Mouse (Mus musculus) spleen, adult 18-20 months (tissue): Measurements from ENCODE around the gene Bmp2.

Experiments used
- DNase-seq, 2 experiments: peaks; one replicate each; pipeline ENCODE4 v3.0.0; 2022; ENCODE audit warnings: mixed read lengths in 2 of 2

Gene Bmp2

DNA sequence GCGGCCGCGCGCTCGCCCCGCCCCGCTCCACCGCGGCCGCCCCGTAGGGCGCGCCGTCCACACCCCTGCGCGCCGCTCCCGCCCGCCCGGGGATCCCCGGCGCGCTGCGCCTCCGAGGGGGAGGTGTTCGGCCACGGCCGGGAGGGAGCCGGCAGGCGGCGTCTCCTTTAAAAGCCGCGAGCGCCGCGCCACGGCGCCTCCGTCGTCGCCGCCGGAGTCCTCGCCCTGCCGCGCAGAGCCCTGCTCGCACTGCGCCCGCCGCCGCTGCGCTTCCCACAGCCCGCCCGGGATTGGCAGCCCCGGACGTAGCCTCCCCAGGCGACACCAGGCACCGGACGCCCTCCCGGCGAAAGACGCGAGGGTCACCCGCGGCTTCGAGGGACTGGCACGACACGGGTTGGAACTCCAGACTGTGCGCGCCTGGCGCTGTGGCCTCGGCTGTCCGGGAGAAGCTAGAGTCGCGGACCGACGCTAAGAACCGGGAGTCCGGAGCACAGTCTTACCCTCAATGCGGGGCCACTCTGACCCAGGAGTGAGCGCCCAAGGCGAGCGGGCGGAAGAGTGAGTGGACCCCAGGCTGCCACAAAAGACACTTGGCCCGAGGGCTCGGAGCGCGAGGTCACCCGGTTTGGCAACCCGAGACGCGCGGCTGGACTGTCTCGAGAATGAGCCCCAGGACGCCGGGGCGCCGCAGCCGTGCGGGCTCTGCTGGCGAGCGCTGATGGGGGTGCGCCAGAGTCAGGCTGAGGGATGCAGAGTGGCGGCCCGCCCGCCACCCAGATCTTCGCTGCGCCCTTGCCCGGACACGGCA is at the start of gene Bmp2:
Bmp2 (plus strand) TSS at position 129 of the 811 bp plus-strand sequence.
- peak; percentile 9 to 13 for DNase-seq

DNA sequence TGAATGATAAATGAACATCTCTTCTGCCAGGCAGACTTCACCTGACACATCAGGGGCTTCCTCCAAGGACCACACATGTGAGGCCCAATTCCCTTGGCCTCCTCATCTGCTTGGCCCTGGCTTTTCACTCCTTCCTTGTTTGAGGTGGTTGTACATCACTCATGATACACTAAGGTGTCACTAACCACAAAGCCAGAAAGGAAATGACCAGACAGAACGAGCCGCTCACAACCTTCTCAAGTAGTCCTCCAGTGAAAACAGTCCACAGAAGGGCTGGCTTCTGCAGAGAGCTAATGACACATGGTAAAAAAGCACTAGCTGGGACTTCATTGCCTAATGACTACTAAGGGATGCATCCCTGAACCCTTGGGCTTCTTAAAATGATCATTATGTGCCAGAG is 46.3 kb upstream of the Bmp2 start:
- DNase-seq: no peak

DNA sequence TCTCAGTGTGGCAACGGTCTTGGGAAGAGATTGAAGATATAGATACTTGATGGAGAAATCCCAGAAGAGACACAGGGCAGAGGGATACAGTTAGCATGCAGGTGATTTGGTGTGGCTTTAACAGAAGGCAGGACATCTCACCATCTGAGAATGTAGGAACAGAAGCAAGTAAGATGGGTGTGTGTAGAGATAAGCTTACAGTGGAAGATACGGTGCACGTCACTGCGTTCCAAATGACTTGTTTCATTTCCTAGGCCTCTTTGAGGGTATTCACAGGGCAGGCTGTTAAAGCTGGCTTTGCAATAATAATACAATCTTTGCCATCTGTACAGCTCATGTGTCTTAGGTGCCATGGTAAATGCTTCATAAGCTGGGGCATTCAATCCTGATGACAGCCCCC is 44.9 kb upstream of the Bmp2 start:
- DNase-seq: no peak

DNA sequence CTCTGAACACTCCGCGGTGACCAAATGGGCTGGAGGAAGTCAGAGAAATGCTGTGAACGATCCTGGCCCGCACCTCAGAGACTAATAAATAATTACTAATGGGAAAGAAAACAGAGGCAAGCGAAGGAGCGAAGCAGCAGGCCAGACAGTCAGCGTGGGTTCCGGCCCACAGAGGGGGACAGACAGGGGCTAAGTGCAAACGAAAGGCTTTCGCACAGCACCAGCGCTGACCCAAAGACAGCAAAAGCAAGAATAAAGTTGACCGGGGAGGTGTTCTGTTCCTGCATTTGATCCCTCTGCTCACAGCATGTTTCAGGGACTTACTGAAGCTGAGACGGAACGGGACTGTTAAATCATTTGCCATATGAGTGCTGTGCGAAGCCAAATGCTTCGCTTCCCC is 42.8 kb upstream of the Bmp2 start:
- DNase-seq: no peak

- DNase-seq: no peak
Measured at GRCm38 (mm10) chr2:133511011-133511779, 40.8 kb upstream of the Bmp2 start.

- DNase-seq: no peak
Measured at GRCm38 (mm10) chr2:133516331-133517046, 35.5 kb upstream of the Bmp2 start.

GRCm38 (mm10) chr2:133517867-133518266 is 34.1 kb upstream of the Bmp2 start:
- no peak for DNase-seq

- no peak for DNase-seq
Measured at GRCm38 (mm10) chr2:133521193-133521592, 30.8 kb upstream of the Bmp2 start.

GRCm38 (mm10) chr2:133522121-133522520 is 29.8 kb upstream of the Bmp2 start:
- no peak for DNase-seq

- DNase-seq: no peak
Measured at GRCm38 (mm10) chr2:133525621-133526181, 26.3 kb upstream of the Bmp2 start.

DNA sequence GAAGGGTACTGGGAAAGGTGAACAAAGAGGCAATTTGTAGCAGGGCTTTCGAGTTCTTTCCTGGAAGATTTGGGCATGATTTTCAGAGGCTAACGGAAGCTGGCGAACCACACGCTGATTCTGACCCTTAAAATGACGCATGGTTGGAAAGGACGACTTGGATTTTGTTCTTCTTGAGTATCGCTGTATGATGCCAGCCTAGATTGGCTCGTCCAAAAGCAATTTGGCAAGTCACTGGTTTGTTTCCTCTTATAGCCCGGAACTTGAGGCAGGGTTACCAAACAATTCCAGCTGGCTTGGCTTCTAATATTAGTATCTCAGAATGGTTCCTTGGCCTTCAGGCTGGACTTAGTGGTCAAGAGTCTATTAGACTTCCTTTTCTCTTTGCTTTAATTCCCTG is 22.6 kb upstream of the Bmp2 start:
- DNase-seq: no peak

GRCm38 (mm10) chr2:133533073-133533472 is 18.9 kb upstream of the Bmp2 start:
- no peak for DNase-seq

DNA sequence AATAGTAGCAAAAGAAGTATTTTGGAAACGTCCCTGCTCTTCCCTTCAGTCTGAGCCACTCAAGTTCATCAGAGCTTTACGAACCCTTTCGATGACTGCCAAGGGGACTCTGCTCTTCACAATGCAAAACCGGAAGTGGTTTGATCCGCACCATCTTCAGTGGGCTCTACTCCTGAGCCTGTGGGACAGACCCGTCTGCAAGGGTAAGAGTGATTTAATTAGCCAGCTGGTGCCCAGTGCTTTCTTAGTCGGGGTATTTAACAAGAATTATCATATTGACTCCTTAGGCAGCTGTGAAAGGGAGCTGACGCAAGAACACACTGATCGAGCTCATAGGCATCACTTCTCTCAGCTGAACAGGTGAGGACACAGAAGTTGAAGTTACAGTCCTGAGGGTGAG is 16.5 kb upstream of the Bmp2 start:
- no peak for DNase-seq

- DNase-seq: no peak
Measured at GRCm38 (mm10) chr2:133536812-133537211, 15.1 kb upstream of the Bmp2 start.

DNA sequence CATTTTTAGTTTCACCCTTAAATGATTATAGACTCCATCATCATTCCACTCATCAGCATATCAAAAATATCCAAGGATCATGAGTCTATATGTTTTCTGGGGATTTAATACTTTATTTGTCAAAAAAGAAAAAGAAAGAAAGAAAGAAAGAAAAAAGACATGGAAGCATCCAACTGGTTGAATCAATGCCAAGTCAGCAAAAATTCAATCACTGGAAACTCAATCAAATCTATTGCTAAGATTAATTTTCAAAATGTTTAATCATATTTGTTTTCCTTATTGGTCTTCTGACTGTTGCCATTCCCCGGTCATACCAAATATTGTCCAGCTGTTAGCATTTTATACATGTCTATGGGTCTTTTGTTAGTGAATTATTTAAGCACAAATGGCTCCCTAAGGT is 11.3 kb upstream of the Bmp2 start:
- no peak for DNase-seq

DNA sequence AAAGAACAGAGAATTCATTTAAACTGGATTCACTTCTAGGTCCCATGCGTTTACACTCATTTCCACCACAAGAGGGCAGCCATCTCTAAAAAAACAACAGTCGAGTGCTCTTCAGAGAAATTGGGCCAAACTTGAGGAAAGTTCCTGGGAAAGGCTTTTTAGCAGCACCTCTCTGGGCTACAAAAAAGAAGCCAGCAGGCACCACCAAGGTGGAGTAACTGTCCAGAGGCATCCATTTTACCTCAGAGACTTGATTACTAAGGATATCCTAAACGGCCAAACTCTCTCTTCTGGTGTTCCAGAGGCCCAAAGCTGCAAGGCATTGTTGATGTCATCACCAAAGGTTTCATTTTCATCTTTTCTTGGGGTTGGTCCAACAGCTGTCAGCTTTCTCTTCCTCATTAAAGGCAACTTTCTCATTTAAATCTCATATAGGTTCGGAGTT is 1.7 kb upstream of the Bmp2 start:
- DNase-seq: peak in 1 of 2 experiments; percentile 5

GRCm38 (mm10) chr2:133552842-133553465 is 995 bp downstream of the Bmp2 start:
- peak in 1 of 2 experiments; percentile 5 for DNase-seq

GRCm38 (mm10) chr2:133553911-133554285 is 1.9 kb downstream of the Bmp2 start:
- DNase-seq: no peak

DNA sequence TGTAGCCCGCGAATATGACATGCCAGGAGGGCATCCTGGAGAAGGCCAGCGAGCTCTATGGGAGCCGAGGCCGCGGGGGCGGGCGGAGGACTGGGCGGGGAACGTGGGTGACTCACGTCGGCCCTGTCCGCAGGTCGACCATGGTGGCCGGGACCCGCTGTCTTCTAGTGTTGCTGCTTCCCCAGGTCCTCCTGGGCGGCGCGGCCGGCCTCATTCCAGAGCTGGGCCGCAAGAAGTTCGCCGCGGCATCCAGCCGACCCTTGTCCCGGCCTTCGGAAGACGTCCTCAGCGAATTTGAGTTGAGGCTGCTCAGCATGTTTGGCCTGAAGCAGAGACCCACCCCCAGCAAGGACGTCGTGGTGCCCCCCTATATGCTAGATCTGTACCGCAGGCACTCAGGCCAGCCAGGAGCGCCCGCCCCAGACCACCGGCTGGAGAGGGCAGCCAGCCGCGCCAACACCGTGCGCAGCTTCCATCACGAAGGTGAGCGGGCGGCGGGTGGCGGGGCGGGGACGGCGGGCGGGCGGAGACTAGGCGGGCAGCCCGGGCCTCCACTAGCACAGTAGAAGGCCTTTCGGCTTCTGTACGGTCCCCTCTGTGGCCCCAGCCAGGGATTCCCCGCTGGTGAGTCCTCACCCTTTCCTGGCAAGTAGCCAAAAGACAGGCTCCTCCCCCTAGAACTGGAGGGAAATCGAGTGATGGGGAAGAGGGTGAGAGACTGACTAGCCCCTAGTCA is 2.5 kb downstream of the Bmp2 start:
- DNase-seq: peak in 1 of 2 experiments; percentile 8

DNA sequence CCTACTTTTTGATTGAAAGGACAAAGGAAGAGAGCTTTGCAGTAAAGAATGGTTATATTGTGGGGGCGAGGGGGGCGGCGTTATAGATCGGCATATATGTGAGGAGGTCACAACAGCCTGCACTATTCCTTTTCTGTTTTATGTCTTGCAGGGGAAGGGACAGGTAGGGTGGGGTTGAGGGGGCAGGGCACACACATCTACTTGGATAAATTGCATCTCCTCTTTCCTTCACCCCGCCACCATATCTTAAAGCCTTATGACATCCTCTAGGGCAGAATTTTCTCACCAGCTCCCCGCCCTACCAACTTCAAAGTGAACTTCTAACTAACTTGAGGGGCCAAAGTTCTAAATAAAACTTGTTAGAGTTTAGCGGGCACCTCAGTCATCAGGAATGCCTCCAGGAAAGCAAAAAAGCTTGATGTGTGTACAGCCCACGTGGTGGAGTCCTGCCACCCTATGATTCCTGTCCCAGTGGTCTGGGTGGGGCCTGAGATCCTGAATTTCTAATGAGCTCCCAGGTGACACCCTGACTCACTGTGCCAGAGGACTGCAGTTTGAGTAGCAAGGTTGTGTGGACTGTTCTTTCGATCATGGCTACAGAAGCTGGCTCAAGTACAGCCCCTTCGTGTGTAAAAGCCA is 12.4 kb downstream of the Bmp2 start:
- DNase-seq: no peak

GRCm38 (mm10) chr2:133565424-133565823 is 13.5 kb downstream of the Bmp2 start:
- DNase-seq: no peak
